ENCODE assay signal across 24 mouse cellular contexts in genomic region chr1:40311625-40312024, GRCm38 (mm10).
"Had no signal": no experiment of that assay in that cellular context is flagged by ENCODE, and none has a peak within 500 bp of the region (broad histone marks: within the 10 kb centered on the region; RNA-seq: fewer than 3 reads in every experiment).

No protein-coding gene starts in this region.

- H3K4me1 ChIP-seq: heart, embryonic 13.5 days; heart, embryonic 15.5 days; hindbrain, embryonic 13.5 days; hindbrain, embryonic 15.5 days; kidney, embryonic 15.5 days; limb, embryonic 10.5 days; limb, embryonic 12.5 days had no signal

- H3K4me2 ChIP-seq: heart, embryonic 11.5 days; heart, embryonic 13.5 days; heart, embryonic 15.5 days; hindbrain, embryonic 13.5 days; hindbrain, embryonic 15.5 days; kidney, embryonic 15.5 days; limb, embryonic 12.5 days; liver, embryonic 11.5 days had no signal

- H3K27me3 ChIP-seq: heart, embryonic 13.5 days; heart, embryonic 15.5 days; hindbrain, embryonic 13.5 days; hindbrain, embryonic 15.5 days; kidney, embryonic 15.5 days; limb, embryonic 12.5 days had no signal

- DNase-seq: gastrocnemius, postnatal 10 days; gastrocnemius, postnatal 25 days; heart, adult 2 months; heart, postnatal 36 days; kidney, adult 11 months; kidney, adult 2 months; kidney, adult 9 months; kidney, postnatal 14 days; layer of hippocampus, adult 9-11 months had no signal

- H3K9ac ChIP-seq: heart, embryonic 13.5 days; heart, embryonic 15.5 days; hindbrain, embryonic 13.5 days; hindbrain, embryonic 15.5 days; kidney, embryonic 15.5 days; limb, embryonic 12.5 days; liver, embryonic 14.5 days had no signal

- H3K4me3 ChIP-seq: gastrocnemius, adult 2 months; heart, adult 2 months; heart, embryonic 13.5 days; heart, embryonic 15.5 days; hindbrain, embryonic 13.5 days; hindbrain, embryonic 15.5 days; kidney, embryonic 15.5 days; left cerebral cortex, adult 2 months; limb, embryonic 10.5 days; limb, embryonic 12.5 days had no signal

- H3K9me3 ChIP-seq: heart, embryonic 13.5 days; heart, embryonic 15.5 days; hindbrain, embryonic 13.5 days; hindbrain, embryonic 15.5 days; kidney, embryonic 15.5 days; limb, embryonic 10.5 days; limb, embryonic 12.5 days had no signal

- ATAC-seq: hindbrain, postnatal 0 days; intestine, embryonic 16.5 days had no signal

- H3K36me3 ChIP-seq: hindbrain, embryonic 13.5 days; hindbrain, embryonic 15.5 days; limb, embryonic 10.5 days; limb, embryonic 12.5 days had no signal

- H3K27ac ChIP-seq: gastrocnemius, adult 2 months; heart, adult 2 months; heart, embryonic 13.5 days; heart, embryonic 15.5 days; hindbrain, embryonic 13.5 days; hindbrain, embryonic 15.5 days; hindbrain, postnatal 0 days; kidney, embryonic 15.5 days; kidney, postnatal 0 days; left cerebral cortex, adult 2 months; limb, embryonic 10.5 days; limb, embryonic 12.5 days; liver, embryonic 14.5 days had no signal
